Mouse (Mus musculus) forebrain, embryonic 11.5 days (tissue): ENCODE results near the gene Nol3. TPM values are rescaled to one million over a fixed set of nuclear protein-coding genes. Genes with fewer than 3 reads are reported as not detected.
A peak's percentile ranks its signal among the peaks of the same experiment; 100 is the strongest.

ENCODE experiments used
- ATAC-seq: fragments of 200-750 bp; cut with Nextera tagmentation; replicated peaks from 2 replicates; pipeline ENCODE4 v1.8.0; 2017; ENCODE audit warnings: moderate TSS enrichment; ENCODE audit not compliant: low FRiP score
- DNase-seq: peaks from one replicate; pipeline ENCODE4 v3.0.0-alpha.2; 2017; ENCODE audit warnings: low spot score
- H3K27ac ChIP-seq: fragments of 300-500 bp; sonication (generic); 2 replicates; pipeline ENCODE4 v1.5.1; 2014; ENCODE audit warnings: low read depth, low read length
- H3K27me3 ChIP-seq: fragments of 300-500 bp; sonication (generic); 2 replicates; pipeline ENCODE4 v1.6.1; 2014; ENCODE audit warnings: mild to moderate bottlenecking, low read length, mixed read lengths; ENCODE audit not compliant: control insufficient read depth, insufficient read depth
- H3K36me3 ChIP-seq: fragments of 300-500 bp; sonication (generic); 2 replicates; pipeline ENCODE4 v1.6.1; 2014; ENCODE audit warnings: mild to moderate bottlenecking, low read length, moderate library complexity, mixed read lengths; ENCODE audit not compliant: control insufficient read depth, insufficient read depth
- H3K4me1 ChIP-seq: fragments of 300-500 bp; sonication (generic); replicated peaks from 2 replicates; pipeline ENCODE4 v1.6.1; 2014; ENCODE audit warnings: low read length, mixed read lengths; ENCODE audit not compliant: control insufficient read depth, insufficient read depth
- H3K4me2 ChIP-seq: fragments of 300-500 bp; sonication (generic); 2 replicates; pipeline ENCODE4 v1.6.1; 2014; ENCODE audit warnings: low read depth, mild to moderate bottlenecking, low read length, moderate library complexity, mixed read lengths; ENCODE audit not compliant: severe bottlenecking
- H3K4me3 ChIP-seq: fragments of 300-500 bp; sonication (generic); 2 replicates; pipeline ENCODE4 v1.5.1; 2014; ENCODE audit warnings: low read depth, low read length
- H3K9ac ChIP-seq: fragments of 300-500 bp; sonication (generic); 2 replicates; pipeline ENCODE4 v1.6.1; 2014; ENCODE audit warnings: low read length
- H3K9me3 ChIP-seq: fragments of 300-500 bp; sonication (generic); 2 replicates; pipeline ENCODE4 v1.6.1; 2016; ENCODE audit warnings: low read length, mixed read lengths; ENCODE audit not compliant: control insufficient read depth
- WGBS: fragments of 180-500 bp; shearing (Covaris S2); extraction: QIAGEN DNeasy Blood & Tissue Kit; methylation state at CpG from one replicate; pipeline ENCODE4 v1.1.7; 2014; 5-methylcytosine and 5-hydroxymethylcytosine counted together
- polyA plus RNA-seq: library from polyadenylated mRNA; unstranded; fragments of >200 nt; fragmentation: Nextera tagmentation; extraction: Ambion mirVana; gene quantifications from 2 replicates; pipeline ENCODE4 v1.2.1, GENCODE M21; 2014

Gene Nol3
- polyA plus RNA-seq, 1 experiment from 2014 or later: 1.6 TPM

DNA sequence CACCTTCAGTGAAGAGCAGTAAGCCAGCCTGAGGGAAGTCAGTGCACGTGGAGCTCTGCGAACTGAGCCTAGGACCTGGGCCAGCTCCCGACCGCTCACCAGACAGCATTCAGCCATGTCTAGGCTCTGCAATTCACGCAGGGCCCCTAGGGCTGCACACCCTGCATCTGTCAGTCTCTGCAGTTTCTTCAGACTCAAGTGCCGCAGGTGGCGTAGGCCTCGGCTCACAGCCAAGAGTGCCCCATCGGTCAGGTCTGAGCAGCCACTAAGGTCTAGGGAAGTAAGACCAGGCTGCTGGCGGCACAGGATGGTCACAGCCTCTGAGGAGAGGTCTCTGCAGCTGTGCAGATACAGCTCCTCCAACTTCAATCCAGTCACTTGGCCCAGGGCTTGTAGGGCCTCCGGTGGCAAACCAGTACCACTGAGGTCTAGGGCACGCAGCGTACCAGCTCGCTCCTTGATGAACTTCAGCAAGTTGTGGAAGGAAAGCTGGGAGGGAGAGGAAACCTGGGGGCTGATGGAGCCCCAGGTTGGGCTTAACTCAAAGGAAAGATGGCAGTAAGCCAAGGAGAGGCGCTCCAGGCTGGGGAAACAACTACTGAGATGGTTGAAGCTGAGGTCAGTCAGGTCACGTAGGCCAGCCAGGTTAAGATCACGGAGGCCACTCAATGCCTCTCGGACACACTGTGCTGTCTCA is 39.3 kb downstream of the Nol3 start:
- Histone ChIP-seq H3K27me3 (no peaks in the 10 kb centered on the region), H3K9ac (no peak overlapping the region), H3K4me3 (no peak overlapping the region), H3K27ac (no peak overlapping the region), H3K4me1 (no peaks in the 10 kb centered on the region), H3K9me3 (no peaks in the 10 kb centered on the region), H3K4me2 (no peak overlapping the region), H3K36me3 (no peaks in the 10 kb centered on the region; the same call in 1 of the 2 replicates)
- 93% methylated on average over 18 of the region's 18 CpGs for WGBS
- no peak for ATAC-seq
- DNase-seq: no peak

DNA sequence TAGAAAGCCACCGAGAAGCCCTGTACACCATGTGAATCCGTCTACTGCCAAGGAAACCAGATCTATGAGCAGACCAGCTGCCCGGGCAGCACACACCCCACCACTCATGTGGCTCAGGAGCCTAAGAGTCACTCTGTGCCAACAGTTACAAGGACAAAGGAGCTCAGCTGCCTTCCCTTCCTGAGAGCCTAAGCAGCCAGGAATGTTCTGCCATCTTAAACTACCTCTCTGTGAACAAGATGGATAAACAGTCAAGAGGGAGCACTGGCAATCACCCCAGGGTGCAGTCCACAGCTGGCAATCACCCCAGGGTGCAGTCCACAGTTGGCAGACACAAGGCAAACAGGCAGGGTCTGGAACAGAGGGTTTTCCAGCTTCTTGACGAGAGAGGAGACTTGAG is 42.0 kb downstream of the Nol3 start:
- Histone ChIP-seq H3K27ac (no peak overlapping the region), H3K4me3 (no peak overlapping the region), H3K36me3 (no peaks in the 10 kb centered on the region; the same call in 1 of the 2 replicates), H3K27me3 (no peaks in the 10 kb centered on the region), H3K4me2 (no peak overlapping the region), H3K9ac (no peak overlapping the region), H3K9me3 (no peaks in the 10 kb centered on the region), H3K4me1 (no peaks in the 10 kb centered on the region)
- no peak for DNase-seq
- no peak for ATAC-seq
- 88% methylated on average over 4 of the region's 4 CpGs for WGBS

- Histone ChIP-seq H3K27me3 (no peaks in the 10 kb centered on the region), H3K9ac (no peak overlapping the region), H3K36me3 (no peaks in the 10 kb centered on the region; the same call in 1 of the 2 replicates), H3K4me3 (no peak overlapping the region), H3K9me3 (no peaks in the 10 kb centered on the region), H3K4me2 (no peak overlapping the region), H3K27ac (no peak overlapping the region), H3K4me1 (no peaks in the 10 kb centered on the region)
- DNase-seq (peak; percentile 42), ATAC-seq (no peak)
- 84% methylated on average over 11 of the region's 11 CpGs for WGBS
Measured at GRCm38 (mm10) chr8:105318662-105319190, 42.8 kb downstream of the Nol3 start.

DNA sequence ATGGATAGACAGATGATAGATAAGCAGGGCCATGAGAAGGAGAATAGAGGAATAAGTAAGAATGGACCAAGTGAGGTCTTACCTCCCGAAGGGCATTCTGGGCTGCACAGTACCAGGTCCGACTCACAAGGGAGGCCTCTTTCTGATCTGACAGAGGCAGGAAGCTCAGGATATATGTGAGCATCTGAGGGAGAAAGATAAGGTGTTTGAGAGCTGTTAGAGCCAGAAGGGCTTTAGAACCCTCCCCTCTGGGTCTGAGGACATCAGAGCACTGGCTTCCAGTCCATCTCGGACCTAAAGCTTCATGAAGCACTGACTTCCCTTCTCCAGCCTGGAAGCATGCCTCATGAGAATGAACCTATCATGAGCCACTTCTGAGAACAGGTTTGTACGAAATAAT is 47.2 kb downstream of the Nol3 start:
- H3K36me3 ChIP-seq: no peaks in the 10 kb centered on the region; the same call in 1 of the 2 replicates
- no peaks in the 10 kb centered on the region for H3K27me3 ChIP-seq
- H3K27ac ChIP-seq: no peak overlapping the region
- WGBS: 90% methylated on average over 4 of the region's 4 CpGs
- no peak overlapping the region for H3K9ac ChIP-seq
- peaks cover 7% of the 10 kb centered on the region; the same call in 1 of the 2 replicates for H3K4me1 ChIP-seq
- H3K4me2 ChIP-seq: no peak overlapping the region
- no peak overlapping the region for H3K4me3 ChIP-seq
- ATAC-seq (no peak), DNase-seq (peak; percentile 9)
- no peaks in the 10 kb centered on the region for H3K9me3 ChIP-seq

- Histone ChIP-seq H3K4me2 (peak overlapping the region; percentile 73), H3K4me3 (peak overlapping the region; percentile 78), H3K4me1 (peaks cover 7% of the 10 kb centered on the region; the same call in 1 of the 2 replicates), H3K9ac (peak overlapping the region; percentile 75), H3K27ac (no peak overlapping the region), H3K9me3 (no peaks in the 10 kb centered on the region), H3K27me3 (no peaks in the 10 kb centered on the region), H3K36me3 (no peaks in the 10 kb centered on the region; the same call in 1 of the 2 replicates)
- DNase-seq (no peak), ATAC-seq (peak; percentile 76)
- 1% methylated on average over 12 of the region's 12 CpGs for WGBS
Measured at GRCm38 (mm10) chr8:105325641-105326093, 49.7 kb downstream of the Nol3 start.

DNA sequence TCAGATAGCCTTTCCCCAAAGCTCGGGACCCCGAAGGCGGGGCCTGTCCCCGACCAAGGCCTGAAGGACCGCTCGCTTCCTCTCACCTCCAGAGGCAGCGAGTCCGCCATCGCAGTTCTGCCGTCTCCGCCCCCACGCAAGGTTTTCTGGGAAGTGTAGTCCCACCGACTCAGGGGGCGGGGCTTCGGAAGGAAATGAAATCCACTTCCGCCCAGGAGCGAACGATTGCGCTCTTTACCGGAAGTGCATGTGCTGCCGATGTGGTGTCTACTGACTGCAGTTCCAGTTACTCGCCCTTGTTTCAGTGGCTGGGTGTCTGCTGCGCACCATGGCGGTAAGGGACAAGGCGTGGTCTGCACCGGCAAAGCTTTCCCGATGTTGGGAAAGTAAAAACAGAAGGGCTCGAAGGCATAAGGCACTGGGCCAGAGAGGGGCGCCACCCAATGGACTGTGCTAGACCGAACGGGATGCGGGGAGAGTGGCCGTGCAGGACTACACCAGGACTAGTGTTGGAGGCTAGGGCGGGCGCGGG is 50.3 kb downstream of the Nol3 start, which contains the start of the genes Lrrc29 and Tmem208:
TSS of gene Lrrc29 (minus strand) at position 138 of the 532 bp plus-strand sequence.
TSS of gene Tmem208 (plus strand) at position 214 of the 532 bp plus-strand sequence.
- 1% methylated on average over 36 of the region's 36 CpGs for WGBS
- ATAC-seq: peak; percentile 94
- H3K9ac ChIP-seq: peak within 1 kb of the TSS; percentile 75
- H3K27ac ChIP-seq: peak within 1 kb of the TSS; percentile 55; the same call in 1 of the 2 replicates
- peak; percentile 97 for DNase-seq
- no peaks in the 10 kb centered on the region for H3K27me3 ChIP-seq
- H3K4me1 ChIP-seq: peaks cover 7% of the 10 kb centered on the region; the same call in 1 of the 2 replicates
- H3K9me3 ChIP-seq: no peaks in the 10 kb centered on the region
- H3K4me2 ChIP-seq: peak within 1 kb of the TSS; percentile 73
- peaks cover 2% of the 10 kb centered on the region for H3K36me3 ChIP-seq
- H3K4me3 ChIP-seq: peak within 1 kb of the TSS; percentile 78

DNA sequence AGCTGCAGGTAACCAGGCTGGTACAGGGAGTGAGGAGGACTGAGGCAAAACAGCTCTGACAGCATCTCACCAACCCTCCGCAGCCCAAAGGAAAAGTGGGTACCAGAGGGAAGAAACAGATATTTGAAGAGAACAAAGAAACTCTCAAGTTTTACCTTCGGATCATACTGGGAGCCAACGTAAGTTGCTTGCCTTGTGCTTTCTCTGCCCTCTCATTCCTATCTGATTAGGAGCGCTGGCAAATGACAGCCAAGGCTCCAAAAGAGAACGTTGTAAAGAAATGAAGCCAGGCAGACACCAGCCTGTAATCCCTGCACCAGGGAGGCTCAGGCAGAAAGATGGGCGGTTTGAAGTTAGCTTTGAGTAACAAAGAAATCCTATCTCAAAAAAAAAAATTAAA is 51.0 kb downstream of the Nol3 start:
- Histone ChIP-seq H3K4me1 (peaks cover 7% of the 10 kb centered on the region; the same call in 1 of the 2 replicates), H3K36me3 (peaks cover 7% of the 10 kb centered on the region), H3K9ac (peak overlapping the region; percentile 75), H3K27ac (no peak overlapping the region), H3K9me3 (no peaks in the 10 kb centered on the region), H3K4me3 (peak overlapping the region; percentile 78), H3K27me3 (no peaks in the 10 kb centered on the region), H3K4me2 (peak overlapping the region; percentile 73)
- DNase-seq (no peak), ATAC-seq (no peak)
- WGBS: 47% methylated on average over 6 of the region's 6 CpGs

DNA sequence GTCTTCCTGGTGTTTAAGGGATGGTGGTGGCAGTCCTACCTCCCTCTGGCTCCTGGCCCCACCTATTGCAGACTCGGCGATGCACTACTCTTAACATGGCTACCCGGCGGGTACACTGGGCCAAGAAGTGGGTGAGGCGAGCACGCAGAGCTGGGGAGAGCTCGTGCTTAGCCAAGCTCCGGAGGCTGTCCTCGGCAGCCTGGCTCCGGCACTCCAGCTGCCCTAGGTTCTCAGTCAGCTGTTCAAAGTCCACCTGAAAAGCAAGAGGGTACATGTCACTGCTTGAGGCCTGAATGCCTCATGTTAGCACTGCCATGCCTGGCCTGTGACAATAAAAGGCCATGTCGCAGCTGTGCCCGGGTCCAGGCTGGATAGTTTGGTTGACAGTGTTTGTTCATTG is 54.4 kb downstream of the Nol3 start:
- Histone ChIP-seq H3K9me3 (no peaks in the 10 kb centered on the region), H3K9ac (no peak overlapping the region), H3K27ac (no peak overlapping the region), H3K4me2 (no peak overlapping the region), H3K27me3 (no peaks in the 10 kb centered on the region), H3K36me3 (peaks cover 7% of the 10 kb centered on the region), H3K4me3 (no peak overlapping the region), H3K4me1 (peaks cover 6% of the 10 kb centered on the region; the same call in 1 of the 2 replicates)
- ATAC-seq (no peak), DNase-seq (no peak)
- 93% methylated on average over 12 of the region's 12 CpGs for WGBS
